Mouse (Mus musculus): ENCODE results near the gene Ktn1. TPM values are rescaled to one million over a fixed set of nuclear protein-coding genes. Genes with fewer than 3 reads are reported as not detected.

Gene Ktn1
- 76.8 and 77.0 TPM in 2 replicates for polyA plus RNA-seq (2015; fragmentation: Nextera tagmentation; extraction: Ambion mirVana)

- H3K4me1 ChIP-seq (replicated peaks): peaks cover 31% of the 10 kb centered on the region
- ATAC-seq (ENCODE audit: low FRiP score): no peak
- H3K27ac ChIP-seq: peak within 1 kb of the TSS; percentile 95
- H3K9ac ChIP-seq: peak within 1 kb of the TSS; percentile 98
- peak within 1 kb of the TSS; percentile 99 for H3K4me3 ChIP-seq
- peaks cover 7% of the 10 kb centered on the region; the same call in 1 of the 2 replicates for H3K27me3 ChIP-seq
- 65% methylated on average over 5 of the region's 5 CpGs for WGBS
- peak within 1 kb of the TSS; percentile 76 for H3K4me2 ChIP-seq
- H3K9me3 ChIP-seq: no peaks in the 10 kb centered on the region
- H3K36me3 ChIP-seq: no peaks in the 10 kb centered on the region
These were observed at the start of gene Ktn1 for GRCm38 (mm10) chr14:47648218-47648617. Ktn1 (plus strand) TSS chr14:47648448.

GRCm38 (mm10) chr14:47613254-47613653 is 35.0 kb upstream of the Ktn1 start:
- ATAC-seq (ENCODE audit: low FRiP score): no peak
- 66% methylated on average over 7 of the region's 7 CpGs for WGBS
- no peak overlapping the region for H3K27ac ChIP-seq

GRCm38 (mm10) chr14:47618891-47619290 is 29.4 kb upstream of the Ktn1 start:
- Histone ChIP-seq H3K36me3 (no peaks in the 10 kb centered on the region), H3K27me3 (no peaks in the 10 kb centered on the region), H3K4me3 (no peak overlapping the region), H3K27ac (no peak overlapping the region), H3K4me2 (no peak overlapping the region), H3K9ac (no peak overlapping the region), H3K9me3 (no peaks in the 10 kb centered on the region), H3K4me1 (replicated peaks) (no peaks in the 10 kb centered on the region)
- 90% methylated on average over 5 of the region's 5 CpGs for WGBS
- no peak for ATAC-seq (ENCODE audit: low FRiP score)

More at GRCm38 (mm10) chr14:47613254-47613653, 35.0 kb upstream of the Ktn1 start:
- Histone ChIP-seq H3K27me3 (no peaks in the 10 kb centered on the region), H3K4me1 (replicated peaks) (no peaks in the 10 kb centered on the region), H3K9me3 (no peaks in the 10 kb centered on the region), H3K4me3 (no peak overlapping the region), H3K36me3 (no peaks in the 10 kb centered on the region), H3K4me2 (no peak overlapping the region), H3K9ac (no peak overlapping the region)

GRCm38 (mm10) chr14:47621901-47622300 is 26.3 kb upstream of the Ktn1 start:
- Histone ChIP-seq H3K4me2 (no peak overlapping the region), H3K9me3 (no peaks in the 10 kb centered on the region), H3K4me1 (replicated peaks) (no peaks in the 10 kb centered on the region), H3K27ac (no peak overlapping the region), H3K9ac (no peak overlapping the region), H3K4me3 (no peak overlapping the region), H3K27me3 (no peaks in the 10 kb centered on the region), H3K36me3 (no peaks in the 10 kb centered on the region)
- 88% methylated on average over 5 of the region's 5 CpGs for WGBS
- ATAC-seq (ENCODE audit: low FRiP score): no peak

GRCm38 (mm10) chr14:47624837-47625236 is 23.4 kb upstream of the Ktn1 start:
- WGBS: 73% methylated on average over 3 of the region's 3 CpGs
- ATAC-seq (ENCODE audit: low FRiP score): no peak
- H3K27ac ChIP-seq: no peak overlapping the region
- no peak overlapping the region for H3K4me2 ChIP-seq
- no peaks in the 10 kb centered on the region for H3K27me3 ChIP-seq
- no peak overlapping the region for H3K4me3 ChIP-seq
- H3K9ac ChIP-seq: no peak overlapping the region
- no peaks in the 10 kb centered on the region for H3K36me3 ChIP-seq
- H3K9me3 ChIP-seq: no peaks in the 10 kb centered on the region
- no peaks in the 10 kb centered on the region for H3K4me1 ChIP-seq (replicated peaks)

- Histone ChIP-seq H3K4me2 (no peak overlapping the region), H3K36me3 (no peaks in the 10 kb centered on the region), H3K27me3 (no peaks in the 10 kb centered on the region), H3K9ac (no peak overlapping the region), H3K9me3 (no peaks in the 10 kb centered on the region), H3K4me1 (replicated peaks) (no peaks in the 10 kb centered on the region), H3K4me3 (no peak overlapping the region), H3K27ac (no peak overlapping the region)
- WGBS: 88% methylated on average over 4 of the region's 4 CpGs
- no peak for ATAC-seq (ENCODE audit: low FRiP score)
These were observed 22.1 kb upstream of the Ktn1 start for GRCm38 (mm10) chr14:47626143-47626542.

- WGBS: 79% methylated on average over 2 of the region's 2 CpGs
- no peaks in the 10 kb centered on the region for H3K36me3 ChIP-seq
- H3K9ac ChIP-seq: no peak overlapping the region
- H3K4me2 ChIP-seq: no peak overlapping the region
- no peak overlapping the region for H3K27ac ChIP-seq
- no peak for ATAC-seq (ENCODE audit: low FRiP score)
- no peaks in the 10 kb centered on the region for H3K4me1 ChIP-seq (replicated peaks)
- no peak overlapping the region for H3K4me3 ChIP-seq
- H3K27me3 ChIP-seq: no peaks in the 10 kb centered on the region
- no peaks in the 10 kb centered on the region for H3K9me3 ChIP-seq
These were observed 21.4 kb upstream of the Ktn1 start for GRCm38 (mm10) chr14:47626812-47627211.

- H3K4me2 ChIP-seq: no peak overlapping the region
- no peaks in the 10 kb centered on the region for H3K9me3 ChIP-seq
- no peak overlapping the region for H3K27ac ChIP-seq
- no peak overlapping the region for H3K9ac ChIP-seq
- ATAC-seq (ENCODE audit: low FRiP score): no peak
- 89% methylated on average over 5 of the region's 5 CpGs for WGBS
- no peaks in the 10 kb centered on the region for H3K4me1 ChIP-seq (replicated peaks)
- no peak overlapping the region for H3K4me3 ChIP-seq
- H3K36me3 ChIP-seq: no peaks in the 10 kb centered on the region
- no peaks in the 10 kb centered on the region for H3K27me3 ChIP-seq
These were observed 20.9 kb upstream of the Ktn1 start for GRCm38 (mm10) chr14:47627360-47627759.

- ATAC-seq (ENCODE audit: low FRiP score): no peak
- H3K9me3 ChIP-seq: no peaks in the 10 kb centered on the region
- no peak overlapping the region for H3K9ac ChIP-seq
- H3K4me2 ChIP-seq: no peak overlapping the region
- H3K36me3 ChIP-seq: no peaks in the 10 kb centered on the region
- no peak overlapping the region for H3K27ac ChIP-seq
- 87% methylated on average over 1 of the region's 1 CpGs for WGBS
- H3K27me3 ChIP-seq: no peaks in the 10 kb centered on the region
- H3K4me1 ChIP-seq (replicated peaks): peaks cover 19% of the 10 kb centered on the region
- H3K4me3 ChIP-seq: no peak overlapping the region
These were observed 15.8 kb upstream of the Ktn1 start for GRCm38 (mm10) chr14:47632419-47632818.

- H3K4me3 ChIP-seq: no peak overlapping the region
- H3K27me3 ChIP-seq: no peaks in the 10 kb centered on the region
- H3K36me3 ChIP-seq: no peaks in the 10 kb centered on the region
- H3K9me3 ChIP-seq: no peaks in the 10 kb centered on the region
- H3K4me1 ChIP-seq (replicated peaks): peaks cover 19% of the 10 kb centered on the region
- 58% methylated on average over 9 of the region's 9 CpGs for WGBS
- ATAC-seq (ENCODE audit: low FRiP score): no peak
- no peak overlapping the region for H3K27ac ChIP-seq
- 0 out of 2 replicates have a peak overlapping the region, but pooled peaks have one; percentile 14 for H3K4me2 ChIP-seq
- no peak overlapping the region for H3K9ac ChIP-seq
These were observed 13.8 kb upstream of the Ktn1 start for GRCm38 (mm10) chr14:47634410-47634809.

GRCm38 (mm10) chr14:47634846-47635245 is 13.4 kb upstream of the Ktn1 start:
- no peak overlapping the region for H3K9ac ChIP-seq
- peaks cover 19% of the 10 kb centered on the region for H3K4me1 ChIP-seq (replicated peaks)
- WGBS: 76% methylated on average over 7 of the region's 7 CpGs
- no peak for ATAC-seq (ENCODE audit: low FRiP score)
- H3K9me3 ChIP-seq: no peaks in the 10 kb centered on the region
- no peaks in the 10 kb centered on the region for H3K27me3 ChIP-seq
- no peak overlapping the region for H3K4me3 ChIP-seq
- no peaks in the 10 kb centered on the region for H3K36me3 ChIP-seq
- H3K4me2 ChIP-seq: no peak overlapping the region
- no peak overlapping the region for H3K27ac ChIP-seq

- H3K4me3 ChIP-seq: no peak overlapping the region
- peaks cover 19% of the 10 kb centered on the region for H3K4me1 ChIP-seq (replicated peaks)
- no peaks in the 10 kb centered on the region for H3K36me3 ChIP-seq
- H3K9me3 ChIP-seq: no peaks in the 10 kb centered on the region
- no peak overlapping the region for H3K9ac ChIP-seq
- H3K27me3 ChIP-seq: no peaks in the 10 kb centered on the region
- WGBS: 84% methylated on average over 4 of the region's 4 CpGs
- no peak for ATAC-seq (ENCODE audit: low FRiP score)
- H3K4me2 ChIP-seq: no peak overlapping the region
- H3K27ac ChIP-seq: no peak overlapping the region
These were observed 9.8 kb upstream of the Ktn1 start for GRCm38 (mm10) chr14:47638316-47638895.

- no peak for ATAC-seq (ENCODE audit: low FRiP score)
- Histone ChIP-seq H3K27ac (no peak overlapping the region), H3K27me3 (peaks cover 7% of the 10 kb centered on the region; the same call in 1 of the 2 replicates), H3K4me3 (no peak overlapping the region), H3K4me1 (replicated peaks) (peaks cover 20% of the 10 kb centered on the region), H3K4me2 (no peak overlapping the region), H3K36me3 (no peaks in the 10 kb centered on the region), H3K9me3 (no peaks in the 10 kb centered on the region), H3K9ac (no peak overlapping the region)
- WGBS: 56% methylated on average over 7 of the region's 7 CpGs
These were observed 2.6 kb upstream of the Ktn1 start for GRCm38 (mm10) chr14:47645620-47646019.

Measured in hindbrain, embryonic 13.5 days (tissue).